Mouse (Mus musculus) embryonic facial prominence, embryonic 14.5 days (tissue): ENCODE measurements around the gene Chd9. TPM values are rescaled to one million over a fixed set of nuclear protein-coding genes. Genes with fewer than 3 reads are reported as not detected.

ENCODE experiments used
- ATAC-seq: fragments of 200-750 bp; cut with Nextera tagmentation; 2 replicates; pipeline ENCODE4 v1.8.0; 2017; ENCODE audit warnings: low read depth, moderate number of reproducible peaks, moderate TSS enrichment
- DNase-seq: peaks from one replicate; pipeline ENCODE4 v3.0.0-alpha.2; 2015; ENCODE audit warnings: low spot score
- H3K27ac ChIP-seq: fragments of 300-500 bp; sonication (generic); replicated peaks from 2 replicates; pipeline ENCODE4 v1.5.1; 2014; ENCODE audit warnings: low read depth, mild to moderate bottlenecking, low read length, moderate library complexity
- H3K27me3 ChIP-seq: fragments of 300-500 bp; sonication (generic); replicated peaks from 2 replicates; pipeline ENCODE4 v1.6.1; 2014; ENCODE audit warnings: low read length; ENCODE audit not compliant: control insufficient read depth, insufficient read depth
- H3K36me3 ChIP-seq: fragments of 300-500 bp; sonication (generic); 2 replicates; pipeline ENCODE4 v1.6.1; 2014; ENCODE audit warnings: low read length, mixed read lengths; ENCODE audit not compliant: control insufficient read depth, insufficient read depth
- H3K4me1 ChIP-seq: fragments of 300-500 bp; sonication (generic); 2 replicates; pipeline ENCODE4 v1.6.1; 2014; ENCODE audit warnings: antibody characterized with exemption, low read length; ENCODE audit not compliant: control insufficient read depth, insufficient read depth
- H3K4me2 ChIP-seq: fragments of 300-500 bp; sonication (generic); 2 replicates; pipeline ENCODE4 v1.6.1; 2014; ENCODE audit warnings: low read depth, mild to moderate bottlenecking, low read length, moderate library complexity, mixed read lengths
- H3K4me3 ChIP-seq: fragments of 300-500 bp; sonication (generic); 2 replicates; pipeline ENCODE4 v1.5.1; 2014; ENCODE audit warnings: low read depth, mild to moderate bottlenecking, low read length
- H3K9ac ChIP-seq: fragments of 300-500 bp; sonication (generic); 2 replicates; pipeline ENCODE4 v1.6.1; 2014; ENCODE audit warnings: low read depth, mild to moderate bottlenecking, low read length, moderate library complexity, mixed read lengths
- H3K9me3 ChIP-seq: fragments of 300-500 bp; sonication (generic); 2 replicates; pipeline ENCODE4 v1.6.1; 2016; ENCODE audit warnings: low read length; ENCODE audit not compliant: control insufficient read depth
- WGBS: fragments of 180-500 bp; shearing (Covaris S2); extraction: QIAGEN DNeasy Blood & Tissue Kit; methylation state at CpG from one replicate; pipeline ENCODE4 v1.1.7; 2014; 5-methylcytosine and 5-hydroxymethylcytosine counted together
- polyA plus RNA-seq: library from polyadenylated mRNA; unstranded; fragments of >200 nt; fragmentation: Nextera tagmentation; extraction: Ambion mirVana; gene quantifications from 2 replicates; pipeline ENCODE4 v1.2.1, GENCODE M21; 2014

Chd9 gene
- polyA plus RNA-seq, 1 experiment from 2014 or later: 123 TPM

GRCm38 (mm10) chr8:91046370-91046769, 218.2 kb downstream of the Chd9 start:
- Histone ChIP-seq H3K27me3 (no peaks in the 10 kb centered on the region), H3K9ac (no peak overlapping the region), H3K27ac (no peak overlapping the region), H3K9me3 (no peaks in the 10 kb centered on the region), H3K4me1 (no peaks in the 10 kb centered on the region), H3K4me2 (no peak overlapping the region), H3K36me3 (peaks cover 85% of the 10 kb centered on the region), H3K4me3 (no peak overlapping the region)
- WGBS: 85% methylated on average over 4 of the region's 4 CpGs
- no peak for DNase-seq
- ATAC-seq: no peak

- ATAC-seq (0 out of 2 replicates have a peak, but pooled peaks have one; percentile 30), DNase-seq (peak; percentile 78)
- Histone ChIP-seq H3K4me3 (no peak overlapping the region), H3K4me1 (no peaks in the 10 kb centered on the region), H3K9ac (no peak overlapping the region), H3K27me3 (no peaks in the 10 kb centered on the region), H3K36me3 (peaks cover 72% of the 10 kb centered on the region), H3K4me2 (no peak overlapping the region), H3K27ac (peak overlapping the region; percentile 39; the same call in 1 of the 2 replicates), H3K9me3 (no peaks in the 10 kb centered on the region)
- WGBS: 37% methylated on average over 8 of the region's 8 CpGs
Observed at GRCm38 (mm10) chr8:91051037-91051436, 222.9 kb downstream of the Chd9 start.

GRCm38 (mm10) chr8:91054418-91054817, 226.3 kb downstream of the Chd9 start:
- H3K27me3 ChIP-seq: no peaks in the 10 kb centered on the region
- no peaks in the 10 kb centered on the region for H3K4me1 ChIP-seq
- H3K4me3 ChIP-seq: no peak overlapping the region
- no peak overlapping the region for H3K4me2 ChIP-seq
- H3K9ac ChIP-seq: no peak overlapping the region
- H3K27ac ChIP-seq: no peak overlapping the region
- ATAC-seq: no peak
- DNase-seq: no peak
- 95% methylated on average over 4 of the region's 4 CpGs for WGBS
- peaks cover 53% of the 10 kb centered on the region for H3K36me3 ChIP-seq
- H3K9me3 ChIP-seq: no peaks in the 10 kb centered on the region

- Histone ChIP-seq H3K9ac (no peak overlapping the region), H3K36me3 (peaks cover 34% of the 10 kb centered on the region), H3K4me1 (no peaks in the 10 kb centered on the region), H3K4me3 (no peak overlapping the region), H3K9me3 (no peaks in the 10 kb centered on the region), H3K27ac (no peak overlapping the region), H3K27me3 (no peaks in the 10 kb centered on the region), H3K4me2 (no peak overlapping the region)
- WGBS: 44% methylated on average over 3 of the region's 3 CpGs
- DNase-seq: no peak
- ATAC-seq: no peak
Observed at GRCm38 (mm10) chr8:91056848-91057247, 228.7 kb downstream of the Chd9 start.

GRCm38 (mm10) chr8:91059086-91059578, 231.0 kb downstream of the Chd9 start:
- Histone ChIP-seq H3K4me2 (no peak overlapping the region), H3K4me3 (no peak overlapping the region), H3K9me3 (no peaks in the 10 kb centered on the region), H3K36me3 (peaks cover 19% of the 10 kb centered on the region), H3K27ac (no peak overlapping the region), H3K4me1 (no peaks in the 10 kb centered on the region), H3K9ac (no peak overlapping the region), H3K27me3 (no peaks in the 10 kb centered on the region)
- no peak for DNase-seq
- no peak for ATAC-seq

GRCm38 (mm10) chr8:91059884-91060510, 231.8 kb downstream of the Chd9 start:
- peaks cover 16% of the 10 kb centered on the region for H3K36me3 ChIP-seq
- no peaks in the 10 kb centered on the region for H3K4me1 ChIP-seq
- ATAC-seq: no peak
- no peak overlapping the region for H3K27ac ChIP-seq
- no peak overlapping the region for H3K4me3 ChIP-seq
- 84% methylated on average over 7 of the region's 7 CpGs for WGBS
- no peak for DNase-seq
- no peak overlapping the region for H3K4me2 ChIP-seq
- H3K9me3 ChIP-seq: no peaks in the 10 kb centered on the region
- H3K9ac ChIP-seq: no peak overlapping the region
- H3K27me3 ChIP-seq: no peaks in the 10 kb centered on the region

- H3K9ac ChIP-seq: no peak overlapping the region
- H3K4me2 ChIP-seq: no peak overlapping the region
- no peak overlapping the region for H3K4me3 ChIP-seq
- H3K36me3 ChIP-seq: peaks cover 8% of the 10 kb centered on the region
- DNase-seq (no peak), ATAC-seq (no peak)
- WGBS: 72% methylated on average over 19 of the region's 19 CpGs
- no peak overlapping the region for H3K27ac ChIP-seq
- no peaks in the 10 kb centered on the region for H3K9me3 ChIP-seq
- H3K27me3 ChIP-seq: no peaks in the 10 kb centered on the region
- no peaks in the 10 kb centered on the region for H3K4me1 ChIP-seq
Observed at GRCm38 (mm10) chr8:91060555-91061471, 232.7 kb downstream of the Chd9 start.

- DNase-seq (no peak), ATAC-seq (no peak)
- Histone ChIP-seq H3K4me3 (no peak overlapping the region), H3K9me3 (no peaks in the 10 kb centered on the region), H3K36me3 (no peaks in the 10 kb centered on the region), H3K4me2 (no peak overlapping the region), H3K4me1 (no peaks in the 10 kb centered on the region), H3K27me3 (no peaks in the 10 kb centered on the region), H3K27ac (no peak overlapping the region), H3K9ac (no peak overlapping the region)
- WGBS: 67% methylated on average over 4 of the region's 4 CpGs
Observed at GRCm38 (mm10) chr8:91065179-91065578, 237.0 kb downstream of the Chd9 start.
